Mouse (Mus musculus) layer of hippocampus, adult 18-20 months (tissue): ENCODE results near the gene Pde8b. TPM values are rescaled to one million over a fixed set of nuclear protein-coding genes. Genes with fewer than 3 reads are reported as not detected.
"Not testable (repeated sequence)": the region's sequence is repeated elsewhere in the genome, so short reads cannot be mapped to it uniquely, and the experiment has no call there.

ENCODE experiments used
- DNase-seq, 2 experiments: peaks; one replicate each; pipeline ENCODE4 v3.0.0; 2022; ENCODE audit warnings: low spot score in 2 of 2
- total RNA-seq, 2 experiments: library from RNA; stranded (reverse); gene quantifications; 2 replicates each; pipeline ENCODE4 v1.2.3; 2021

Gene Pde8b
- total RNA-seq, 2 experiments from 2014 or later, result 105 to 109 TPM

GRCm38 (mm10) chr13:95222569-95223426 lies 27.3 kb downstream of the Pde8b start:
- DNase-seq, result peak; percentile 44 to 55

- peak in 1 of 2 experiments; percentile 37 for DNase-seq
Observed at GRCm38 (mm10) chr13:95221882-95222568, 28.1 kb downstream of the Pde8b start.

GRCm38 (mm10) chr13:95215661-95216170 lies 34.4 kb downstream of the Pde8b start:
- not testable (repeated sequence) for DNase-seq

GRCm38 (mm10) chr13:95212320-95212719 lies 37.8 kb downstream of the Pde8b start:
- no peak for DNase-seq

GRCm38 (mm10) chr13:95207301-95207700 lies 42.8 kb downstream of the Pde8b start:
- DNase-seq, result not testable (repeated sequence)

- DNase-seq, result peak in 1 of 2 experiments; percentile 42
Observed at GRCm38 (mm10) chr13:95202151-95202758, 47.9 kb downstream of the Pde8b start.

GRCm38 (mm10) chr13:95200817-95201216 lies 49.3 kb downstream of the Pde8b start:
- peak in 1 of 2 experiments; percentile 63 for DNase-seq

- DNase-seq, result no peak
Observed at GRCm38 (mm10) chr13:95200036-95200435, 50.1 kb downstream of the Pde8b start.

- peak in 1 of 2 experiments; percentile 57 for DNase-seq
Observed at GRCm38 (mm10) chr13:95196106-95196705, 53.9 kb downstream of the Pde8b start.

- no peak for DNase-seq
Observed at GRCm38 (mm10) chr13:95191951-95192350, 58.2 kb downstream of the Pde8b start.

GRCm38 (mm10) chr13:95189111-95189510 lies 61.0 kb downstream of the Pde8b start:
- DNase-seq, result no peak

- DNase-seq, result no peak
Observed at GRCm38 (mm10) chr13:95187153-95187665, 62.9 kb downstream of the Pde8b start.

GRCm38 (mm10) chr13:95186741-95187035 lies 63.4 kb downstream of the Pde8b start:
- no peak for DNase-seq

GRCm38 (mm10) chr13:95185891-95186740 lies 64.0 kb downstream of the Pde8b start:
- no peak for DNase-seq

- no peak for DNase-seq
Observed at GRCm38 (mm10) chr13:95183686-95184085, 66.5 kb downstream of the Pde8b start.

- no peak for DNase-seq
Observed at GRCm38 (mm10) chr13:95180208-95180607, 69.9 kb downstream of the Pde8b start.

- DNase-seq, result peak; percentile 44 to 66
Observed at GRCm38 (mm10) chr13:95177326-95177725, 72.8 kb downstream of the Pde8b start.

- DNase-seq, result no peak
Observed at GRCm38 (mm10) chr13:95176399-95176798, 73.7 kb downstream of the Pde8b start.

GRCm38 (mm10) chr13:95174253-95174652 lies 75.9 kb downstream of the Pde8b start:
- DNase-seq, result peak in 1 of 2 experiments; percentile 45

GRCm38 (mm10) chr13:95172346-95172745 lies 77.8 kb downstream of the Pde8b start:
- no peak for DNase-seq
